Mouse (Mus musculus): ENCODE measurements around the gene Gm10310.
"Not testable (repeated sequence)": the region's sequence is repeated elsewhere in the genome, so short reads cannot be mapped to it uniquely, and the experiment has no call there.

- not testable (repeated sequence) for TF ChIP-seq GATA1 (IDR thresholded peaks at IDR 0.05; ENCODE audit: borderline replicate concordance, low read length); FLI1 (IDR thresholded peaks at IDR 0.05; ENCODE audit: low read length)
These were observed 20.5 kb upstream of the Gm10310 start for GRCm38 (mm10) chr10:130005366-130005765.

All from megakaryocyte, embryonic 14.5 days (primary cell).